Mouse (Mus musculus) olfactory bulb, adult 2 months (tissue): ENCODE data around the gene Phc2.

ENCODE experiments used
- CTCF ChIP-seq: fragments of 200-500 bp; IDR thresholded peaks from 2 replicates; pipeline ENCODE4 v1.5.1; 2012; ENCODE audit warnings: low read depth, mild to moderate bottlenecking, low read length, moderate library complexity; ENCODE audit not compliant: insufficient read depth
- POLR2A ChIP-seq: fragments of 200-500 bp; IDR thresholded peaks from 2 replicates; pipeline ENCODE4 v1.6.1; 2012; ENCODE audit warnings: mild to moderate bottlenecking, low read depth, low read length, moderate library complexity; ENCODE audit not compliant: insufficient read depth

DNA sequence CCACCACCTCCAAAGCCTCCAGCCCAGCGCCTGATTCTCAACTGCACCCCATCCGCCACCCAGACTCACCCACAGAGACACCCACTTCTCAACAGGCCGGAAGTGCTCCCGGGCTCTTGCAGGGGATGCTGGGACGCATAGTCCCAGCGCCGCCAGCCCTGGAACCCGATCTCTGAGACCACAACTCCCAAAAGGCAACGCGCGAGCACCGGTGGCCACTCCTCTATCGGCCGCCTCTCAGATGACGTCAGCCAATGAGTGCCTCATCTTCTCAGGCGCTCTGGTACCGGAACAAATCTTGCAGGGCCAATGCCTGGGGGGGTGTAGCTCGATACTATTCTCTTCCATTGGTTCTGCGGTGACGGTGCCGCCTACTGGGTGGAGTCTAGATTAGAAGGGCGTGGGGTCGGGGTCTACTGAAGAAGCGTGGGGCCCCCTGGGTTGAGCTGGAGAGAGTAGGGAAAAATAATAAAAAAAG, 44.5 kb upstream of the Phc2 start, which contains the start of gene Zscan20:
- TF ChIP-seq POLR2A = peak; percentile 40; the same call in 1 of the 2 replicates
- TF ChIP-seq CTCF = no peak
